Mouse (Mus musculus) midbrain, embryonic 13.5 days (tissue): ENCODE results near the gene Teddm2. TPM values are rescaled to one million over a fixed set of nuclear protein-coding genes. Genes with fewer than 3 reads are reported as not detected.

Source experiments
- ATAC-seq: fragments of 200-750 bp; cut with Nextera tagmentation; 2 replicates; pipeline ENCODE4 v1.8.0; 2017; ENCODE audit warnings: mild to moderate bottlenecking, moderate TSS enrichment, moderate library complexity
- H3K27ac ChIP-seq: fragments of 300-500 bp; sonication (generic); 2 replicates; pipeline ENCODE4 v1.5.1; 2015; ENCODE audit warnings: inconsistent platforms, mild to moderate bottlenecking, moderate library complexity
- H3K27me3 ChIP-seq: fragments of 300-500 bp; sonication (generic); 2 replicates; pipeline ENCODE4 v1.6.1; 2015; ENCODE audit warnings: mild to moderate bottlenecking, inconsistent platforms
- H3K36me3 ChIP-seq: fragments of 300-500 bp; sonication (generic); 2 replicates; pipeline ENCODE4 v1.6.1; 2015; ENCODE audit warnings: mild to moderate bottlenecking, inconsistent platforms
- H3K4me1 ChIP-seq: fragments of 300-500 bp; sonication (generic); replicated peaks from 2 replicates; pipeline ENCODE4 v1.6.1; 2015; ENCODE audit warnings: inconsistent platforms
- H3K4me2 ChIP-seq: fragments of 300-500 bp; sonication (generic); replicated peaks from 2 replicates; pipeline ENCODE4 v1.6.1; 2015; ENCODE audit warnings: moderate library complexity, mild to moderate bottlenecking, inconsistent platforms
- H3K4me3 ChIP-seq: fragments of 300-500 bp; sonication (generic); replicated peaks from 2 replicates; pipeline ENCODE4 v1.5.1; 2015; ENCODE audit warnings: mild to moderate bottlenecking, inconsistent platforms
- H3K9ac ChIP-seq: fragments of 300-500 bp; sonication (generic); replicated peaks from 2 replicates; pipeline ENCODE4 v1.6.1; 2015; ENCODE audit warnings: mild to moderate bottlenecking, inconsistent platforms
- H3K9me3 ChIP-seq: fragments of 300-500 bp; sonication (generic); 2 replicates; pipeline ENCODE4 v1.6.1; 2016; ENCODE audit warnings: mild to moderate bottlenecking, inconsistent platforms
- WGBS: fragments of 180-500 bp; shearing (Covaris S2); methylation state at CpG from one replicate; pipeline ENCODE4 v1.1.7; 2015; 5-methylcytosine and 5-hydroxymethylcytosine counted together
- polyA plus RNA-seq: library from polyadenylated mRNA; unstranded; fragments of >200 nt; fragmentation: Nextera tagmentation; extraction: Ambion mirVana; gene quantifications from 2 replicates; pipeline ENCODE4 v1.2.1, GENCODE M21; 2015

The Teddm2 gene
- 1.1 and 1.2 TPM in 2 replicates for polyA plus RNA-seq

- WGBS: under 1% methylated on average over 51 of the region's 51 CpGs
These were observed at the start of gene Teddm2, which contains the start of gene Glul for GRCm38 (mm10) chr1:153899731-153900380. Teddm2 (minus strand) TSS chr1:153900228. Glul (plus strand) TSS chr1:153899944.

GRCm38 (mm10) chr1:153947837-153948236 is 47.8 kb upstream of the Teddm2 start:
- no peaks in the 10 kb centered on the region for H3K9me3 ChIP-seq
- H3K27me3 ChIP-seq: no peaks in the 10 kb centered on the region
- no peaks in the 10 kb centered on the region for H3K36me3 ChIP-seq
- no peak overlapping the region for H3K4me2 ChIP-seq
- WGBS: 96% methylated on average over 6 of the region's 6 CpGs
- H3K4me1 ChIP-seq: 0 out of 2 replicates have a peak, but pooled peaks cover 4% of the 10 kb centered on the region
- ATAC-seq: no peak
- H3K9ac ChIP-seq: no peak overlapping the region
- no peak overlapping the region for H3K27ac ChIP-seq
- H3K4me3 ChIP-seq: no peak overlapping the region

More at GRCm38 (mm10) chr1:153899731-153900380, at the start of gene Teddm2, which contains the start of gene Glul:
- Histone ChIP-seq H3K36me3 (peaks cover 21% of the 10 kb centered on the region), H3K4me1 (peaks cover 35% of the 10 kb centered on the region), H3K27ac (peak within 1 kb of the TSS; percentile 97), H3K9ac (peak within 1 kb of the TSS; percentile 94), H3K27me3 (peaks cover 8% of the 10 kb centered on the region; the same call in 1 of the 2 replicates), H3K4me3 (peak within 1 kb of the TSS; percentile 78), H3K9me3 (no peaks in the 10 kb centered on the region), H3K4me2 (peak within 1 kb of the TSS; percentile 82)
- peak; percentile 97 for ATAC-seq

DNA sequence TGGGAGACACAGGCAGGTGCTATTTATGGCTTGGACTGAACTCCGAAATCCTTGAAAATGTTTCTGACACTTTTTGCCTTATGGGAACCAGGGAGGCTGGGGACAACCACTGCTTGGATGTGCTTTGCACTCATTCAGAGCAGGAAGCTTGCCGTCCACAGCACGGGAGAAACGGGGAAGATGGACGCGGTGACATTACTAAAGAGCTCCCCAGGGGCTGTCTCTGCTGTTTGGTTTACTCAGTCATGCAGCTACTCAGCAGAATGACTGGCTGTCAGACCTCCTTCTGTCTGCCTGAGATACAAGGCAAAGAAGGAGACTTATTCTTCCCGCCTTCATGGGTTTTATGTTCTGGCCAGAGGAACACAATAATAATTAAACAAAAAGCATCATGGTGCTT is 46.9 kb upstream of the Teddm2 start:
- Histone ChIP-seq H3K27ac (no peak overlapping the region), H3K27me3 (no peaks in the 10 kb centered on the region), H3K4me2 (no peak overlapping the region), H3K4me1 (0 out of 2 replicates have a peak, but pooled peaks cover 4% of the 10 kb centered on the region), H3K36me3 (no peaks in the 10 kb centered on the region), H3K9me3 (no peaks in the 10 kb centered on the region), H3K9ac (no peak overlapping the region), H3K4me3 (no peak overlapping the region)
- ATAC-seq: no peak
- WGBS: 19% methylated on average over 7 of the region's 7 CpGs

DNA sequence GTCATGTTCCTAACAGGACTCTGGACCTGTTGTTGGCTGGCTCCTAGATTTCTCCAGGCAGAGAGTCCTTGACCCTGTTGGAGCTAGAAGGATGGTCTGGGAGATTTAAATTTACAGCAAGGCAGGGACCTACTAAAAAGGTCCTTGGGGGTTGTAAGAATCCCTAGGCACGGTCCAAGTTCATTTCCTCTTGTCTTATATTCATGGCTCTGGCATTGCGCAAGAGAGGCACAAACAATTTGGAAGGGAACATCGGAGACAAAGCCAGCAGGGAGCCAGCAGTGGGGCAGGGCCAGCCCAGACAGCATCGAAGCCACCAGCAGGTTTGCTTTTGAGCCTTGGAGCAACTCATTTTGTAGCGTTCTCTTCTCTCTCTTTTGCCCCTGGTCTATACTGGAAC is 45.2 kb upstream of the Teddm2 start:
- no peaks in the 10 kb centered on the region for H3K27me3 ChIP-seq
- WGBS: 74% methylated on average over 5 of the region's 5 CpGs
- no peak overlapping the region for H3K4me3 ChIP-seq

DNA sequence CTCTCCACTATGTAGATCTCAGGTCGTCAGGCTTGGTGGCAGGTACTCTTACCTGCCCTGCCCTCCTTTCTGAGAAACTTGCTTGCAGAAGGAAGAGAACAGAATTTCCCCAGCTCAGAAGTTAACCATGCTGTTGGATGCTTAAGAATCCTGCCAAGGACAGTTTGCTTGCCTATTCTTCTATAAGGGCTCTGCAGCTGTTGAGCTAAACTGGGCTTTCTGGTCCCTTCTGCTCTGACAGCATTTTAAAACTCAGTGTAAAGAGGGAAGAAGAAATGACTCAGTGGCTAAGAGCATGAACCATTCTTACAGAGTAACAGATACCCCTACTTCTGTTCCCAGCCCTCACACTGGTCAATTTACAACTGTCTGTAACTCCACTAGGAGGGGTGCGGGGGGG is 41.0 kb upstream of the Teddm2 start:
- no peaks in the 10 kb centered on the region for H3K4me1 ChIP-seq
- no peaks in the 10 kb centered on the region for H3K9me3 ChIP-seq
- no peak for ATAC-seq
- H3K9ac ChIP-seq: no peak overlapping the region
- no peak overlapping the region for H3K4me3 ChIP-seq
- H3K4me2 ChIP-seq: no peak overlapping the region
- 86% methylated on average over 2 of the region's 2 CpGs for WGBS
- H3K27me3 ChIP-seq: no peaks in the 10 kb centered on the region
- H3K27ac ChIP-seq: no peak overlapping the region
- H3K36me3 ChIP-seq: no peaks in the 10 kb centered on the region

More for the DNA sequence above, 45.2 kb upstream of the Teddm2 start:
- Histone ChIP-seq H3K27ac (no peak overlapping the region), H3K9me3 (no peaks in the 10 kb centered on the region), H3K4me1 (0 out of 2 replicates have a peak, but pooled peaks cover 4% of the 10 kb centered on the region), H3K4me2 (no peak overlapping the region), H3K36me3 (no peaks in the 10 kb centered on the region), H3K9ac (no peak overlapping the region)
- ATAC-seq: no peak

DNA sequence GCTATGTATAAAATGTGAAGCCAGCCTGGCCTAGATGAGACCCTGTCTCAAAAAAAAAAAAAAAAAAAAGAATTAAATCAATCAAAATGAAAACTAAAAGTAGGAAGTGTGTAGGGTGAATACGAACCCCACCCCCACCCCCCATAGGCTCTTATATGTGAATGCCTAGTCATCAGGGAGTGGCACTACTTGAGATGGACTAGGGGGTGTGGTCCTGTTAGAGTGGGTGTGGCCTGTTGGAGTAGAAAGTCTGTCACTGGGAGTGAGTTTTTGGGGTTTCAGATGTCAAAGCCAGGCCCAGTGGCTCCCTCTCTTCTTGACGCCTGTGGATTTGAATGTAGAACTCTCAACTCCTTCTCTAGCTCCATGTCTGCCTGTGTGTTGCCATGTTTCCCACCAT is 37.0 kb upstream of the Teddm2 start:
- Histone ChIP-seq H3K27me3 (no peaks in the 10 kb centered on the region), H3K36me3 (no peaks in the 10 kb centered on the region), H3K27ac (no peak overlapping the region), H3K4me1 (no peaks in the 10 kb centered on the region), H3K4me2 (no peak overlapping the region), H3K9me3 (no peaks in the 10 kb centered on the region), H3K4me3 (no peak overlapping the region), H3K9ac (no peak overlapping the region)
- ATAC-seq: no peak
- 82% methylated on average over 2 of the region's 2 CpGs for WGBS

DNA sequence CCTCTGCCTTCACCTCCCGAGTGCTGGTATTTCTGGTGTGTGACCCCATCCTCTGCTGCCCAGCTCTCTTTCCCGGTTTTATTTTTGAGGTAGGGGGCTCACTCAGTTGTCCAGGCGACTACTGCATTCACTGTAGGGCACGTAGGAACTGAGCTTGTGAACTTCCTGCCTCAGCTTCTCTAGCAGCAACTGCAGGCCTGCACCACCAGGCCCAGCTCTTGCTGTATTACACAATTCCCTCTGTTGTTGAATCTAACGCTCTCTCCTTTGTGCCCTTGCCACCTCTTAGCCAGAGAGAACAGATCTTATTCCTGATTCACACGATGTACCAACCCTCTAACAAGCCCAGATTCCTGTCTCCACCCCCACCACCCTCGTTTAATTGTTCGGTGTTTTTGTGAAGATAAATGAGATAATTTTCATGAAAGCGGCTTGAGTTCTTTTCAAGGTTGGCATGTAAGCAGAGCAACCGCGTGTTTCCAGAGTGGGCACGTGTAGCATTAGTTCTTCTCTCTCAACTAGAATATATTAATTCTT is 35.9 kb upstream of the Teddm2 start:
- Histone ChIP-seq H3K4me2 (no peak overlapping the region), H3K36me3 (no peaks in the 10 kb centered on the region), H3K4me3 (no peak overlapping the region), H3K9ac (no peak overlapping the region), H3K27me3 (no peaks in the 10 kb centered on the region), H3K27ac (no peak overlapping the region), H3K9me3 (no peaks in the 10 kb centered on the region), H3K4me1 (no peaks in the 10 kb centered on the region)
- 81% methylated on average over 12 of the region's 12 CpGs for WGBS
- ATAC-seq: no peak

DNA sequence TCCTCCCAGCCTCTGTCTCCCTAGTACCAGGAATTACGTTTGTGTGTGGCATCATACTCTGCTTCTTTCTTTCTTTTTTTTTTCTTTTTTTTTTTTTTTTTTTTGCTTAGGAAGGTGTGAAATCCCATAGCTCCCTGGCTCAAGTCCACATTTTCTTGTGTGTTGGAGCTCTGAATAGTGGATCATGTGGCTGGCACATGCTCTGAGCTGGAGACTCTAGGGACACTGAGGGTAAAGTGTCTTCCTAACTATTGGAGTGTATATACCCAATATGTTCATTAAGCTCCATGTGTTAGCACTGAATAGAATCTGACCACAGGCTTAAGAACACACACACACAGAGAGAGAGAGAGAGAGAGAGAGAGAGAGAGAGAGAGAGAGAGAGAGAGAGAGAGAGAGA is 33.7 kb upstream of the Teddm2 start:
- Histone ChIP-seq H3K4me1 (no peaks in the 10 kb centered on the region), H3K4me2 (no peak overlapping the region), H3K4me3 (no peak overlapping the region), H3K27ac (no peak overlapping the region), H3K9me3 (no peaks in the 10 kb centered on the region), H3K9ac (no peak overlapping the region), H3K36me3 (no peaks in the 10 kb centered on the region), H3K27me3 (no peaks in the 10 kb centered on the region)
- 75% methylated on average over 1 of the region's 1 CpGs for WGBS
- no peak for ATAC-seq

GRCm38 (mm10) chr1:153930431-153930830 is 30.4 kb upstream of the Teddm2 start:
- Histone ChIP-seq H3K4me1 (no peaks in the 10 kb centered on the region), H3K9ac (no peak overlapping the region), H3K4me3 (no peak overlapping the region), H3K4me2 (no peak overlapping the region), H3K27ac (no peak overlapping the region), H3K27me3 (no peaks in the 10 kb centered on the region), H3K9me3 (no peaks in the 10 kb centered on the region), H3K36me3 (no peaks in the 10 kb centered on the region)
- 88% methylated on average over 2 of the region's 2 CpGs for WGBS
- no peak for ATAC-seq

GRCm38 (mm10) chr1:153924395-153925385 is 24.7 kb upstream of the Teddm2 start:
- H3K4me1 ChIP-seq: no peaks in the 10 kb centered on the region
- no peak for ATAC-seq
- H3K4me2 ChIP-seq: no peak overlapping the region
- H3K4me3 ChIP-seq: no peak overlapping the region
- H3K9me3 ChIP-seq: no peaks in the 10 kb centered on the region
- no peak overlapping the region for H3K9ac ChIP-seq
- WGBS: 85% methylated on average over 6 of the region's 6 CpGs
- no peak overlapping the region for H3K27ac ChIP-seq
- H3K27me3 ChIP-seq: no peaks in the 10 kb centered on the region
- H3K36me3 ChIP-seq: no peaks in the 10 kb centered on the region

- Histone ChIP-seq H3K4me3 (no peak overlapping the region), H3K27me3 (no peaks in the 10 kb centered on the region), H3K27ac (no peak overlapping the region), H3K4me1 (no peaks in the 10 kb centered on the region), H3K9ac (no peak overlapping the region), H3K4me2 (no peak overlapping the region), H3K9me3 (no peaks in the 10 kb centered on the region), H3K36me3 (no peaks in the 10 kb centered on the region)
- ATAC-seq: no peak
- WGBS: 68% methylated on average over 5 of the region's 5 CpGs
These were observed 22.6 kb upstream of the Teddm2 start for GRCm38 (mm10) chr1:153922571-153923021.

GRCm38 (mm10) chr1:153921642-153922041 is 21.6 kb upstream of the Teddm2 start:
- H3K4me2 ChIP-seq: no peak overlapping the region
- H3K4me1 ChIP-seq: no peaks in the 10 kb centered on the region
- H3K4me3 ChIP-seq: no peak overlapping the region
- H3K9ac ChIP-seq: no peak overlapping the region
- no peaks in the 10 kb centered on the region for H3K36me3 ChIP-seq
- no peaks in the 10 kb centered on the region for H3K9me3 ChIP-seq
- 92% methylated on average over 3 of the region's 3 CpGs for WGBS
- ATAC-seq: no peak
- no peak overlapping the region for H3K27ac ChIP-seq
- H3K27me3 ChIP-seq: no peaks in the 10 kb centered on the region
